In genomic region chr4:113263363-113264060, GRCm38 (mm10) we compare ENCODE assay signal across 18 mouse cellular contexts. TPM values are rescaled to one million over a fixed set of nuclear protein-coding genes. Genes with fewer than 3 reads are reported as not detected.
"Had no signal": no experiment of that assay in that cellular context is flagged by ENCODE, and none has a peak within 500 bp of the region (broad histone marks: within the 10 kb centered on the region; RNA-seq: fewer than 3 reads in every experiment).

No protein-coding gene starts in this region.

- H3K4me2 ChIP-seq: kidney, embryonic 15.5 days; limb, embryonic 15.5 days; lung, embryonic 15.5 days; midbrain, embryonic 11.5 days had no signal

- H3K4me3 ChIP-seq: kidney, embryonic 15.5 days; limb, embryonic 15.5 days; lung, embryonic 15.5 days; megakaryocyte, embryonic 14.5 days had no signal

- H3K9ac ChIP-seq: kidney, embryonic 15.5 days; limb, embryonic 15.5 days; lung, embryonic 15.5 days had no signal

- H3K36me3 ChIP-seq: kidney, embryonic 15.5 days; limb, embryonic 15.5 days; lung, embryonic 15.5 days had no signal

- H3K4me1 ChIP-seq: kidney, embryonic 15.5 days; limb, embryonic 15.5 days; lung, embryonic 15.5 days; megakaryocyte, embryonic 14.5 days had no signal

- DNase-seq: kidney, adult 18-20 months; kidney, postnatal 25 days; layer of hippocampus, adult 9-11 months; layer of hippocampus, postnatal 36 days; lung, postnatal 14 days; thymus, postnatal 36 days had no signal

- H3K27ac ChIP-seq: kidney, embryonic 15.5 days; limb, embryonic 15.5 days; lung, embryonic 15.5 days; macrophage had no signal

- H3K27me3 ChIP-seq: kidney, embryonic 15.5 days; limb, embryonic 15.5 days; lung, embryonic 15.5 days; megakaryocyte, embryonic 14.5 days had no signal

- H3K9me3 ChIP-seq: limb, embryonic 15.5 days; lung, embryonic 15.5 days; megakaryocyte, embryonic 14.5 days had no signal

RNA-seq across cellular contexts. Expression of gene Skint6, which starts 23.3 kb away (rescaled TPM):
- total RNA-seq: layer of hippocampus, postnatal 36 days; left cerebral cortex, adult 8-10 months; left cerebral cortex, postnatal 25 days; midbrain, postnatal 0 days had no signal
- polyA plus RNA-seq: kidney, embryonic 15.5 days; limb, embryonic 11.5 days; lung, embryonic 15.5 days; macrophage; midbrain, embryonic 11.5 days; midbrain, postnatal 0 days; neural tube, embryonic 14.5 days; thymus, postnatal 0 days had no signal
